Mouse (Mus musculus) lung, embryonic 14.5 days (tissue): ENCODE measurements at regions not wholly inside any gene's neighbourhood (a gene's known extent, or its start where the extent isn't known, plus 50 kb on each side); places are given as distances from the start of the nearest gene placed in this dataset.

ENCODE experiments used
- ATAC-seq: fragments of 200-750 bp; cut with Nextera tagmentation; 2 replicates; pipeline ENCODE4 v1.8.0; 2017; ENCODE audit warnings: mild to moderate bottlenecking, moderate TSS enrichment, moderate library complexity; ENCODE audit not compliant: insufficient read depth
- DNase-seq: peaks from one replicate; pipeline ENCODE4 v3.0.0-alpha.2; 2015
- H3K27ac ChIP-seq: fragments of 300-500 bp; sonication (generic); 2 replicates; pipeline ENCODE4 v1.5.1; 2014; ENCODE audit warnings: low read depth, mild to moderate bottlenecking, moderate library complexity
- H3K27me3 ChIP-seq: fragments of 300-500 bp; sonication (generic); 2 replicates; pipeline ENCODE4 v1.6.1; 2014; ENCODE audit warnings: low read length, control low read depth; ENCODE audit not compliant: insufficient read depth
- H3K36me3 ChIP-seq: fragments of 300-500 bp; sonication (generic); 2 replicates; pipeline ENCODE4 v1.6.1; 2014; ENCODE audit warnings: control low read depth; ENCODE audit not compliant: insufficient read depth
- H3K4me1 ChIP-seq: fragments of 300-500 bp; sonication (generic); 2 replicates; pipeline ENCODE4 v1.6.1; 2014; ENCODE audit warnings: antibody characterized with exemption, control low read depth; ENCODE audit not compliant: insufficient read depth
- H3K4me2 ChIP-seq: fragments of 300-500 bp; sonication (generic); 2 replicates; pipeline ENCODE4 v1.6.1; 2014; ENCODE audit warnings: mild to moderate bottlenecking
- H3K4me3 ChIP-seq: fragments of 300-500 bp; sonication (generic); 2 replicates; pipeline ENCODE4 v1.5.1; 2014; ENCODE audit warnings: low read depth, low read length
- H3K9ac ChIP-seq: fragments of 300-500 bp; sonication (generic); 2 replicates; pipeline ENCODE4 v1.6.1; 2014
- H3K9me3 ChIP-seq: fragments of 300-500 bp; sonication (generic); 2 replicates; pipeline ENCODE4 v1.6.1; 2016; ENCODE audit warnings: low read depth, low read length, control low read depth
- CTCF ChIP-seq: IDR thresholded peaks from 2 replicates; pipeline ENCODE4 v1.5.1; 2016; ENCODE audit warnings: antibody characterized with exemption, low read depth
- WGBS: fragments of 180-500 bp; shearing (Covaris S2); extraction: QIAGEN DNeasy Blood & Tissue Kit; methylation state at CpG from one replicate; pipeline ENCODE4 v1.1.7; 2014; 5-methylcytosine and 5-hydroxymethylcytosine counted together

DNA sequence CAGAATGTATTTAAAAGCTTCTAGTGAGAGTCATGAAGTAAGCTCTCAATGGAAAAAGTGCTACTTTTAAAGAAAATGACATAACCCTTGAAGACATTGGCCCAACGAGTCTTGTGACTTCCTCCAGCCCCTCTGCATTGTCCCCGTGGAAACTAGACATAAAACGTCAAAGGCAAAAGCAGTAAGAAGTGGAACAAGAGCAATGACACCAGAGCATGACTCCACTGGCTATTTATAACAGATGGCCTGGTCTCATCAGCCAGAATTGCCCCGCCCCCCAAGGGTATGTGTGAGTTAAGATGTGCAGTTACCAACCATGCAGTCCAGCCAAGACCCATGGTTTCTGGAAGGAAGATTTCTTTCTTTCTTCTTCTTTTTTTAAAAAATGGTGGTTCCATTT, 161.6 kb upstream of the Igf1 start:
- H3K36me3 ChIP-seq: no peaks in the 10 kb centered on the region
- no peak for TF ChIP-seq CTCF

DNA sequence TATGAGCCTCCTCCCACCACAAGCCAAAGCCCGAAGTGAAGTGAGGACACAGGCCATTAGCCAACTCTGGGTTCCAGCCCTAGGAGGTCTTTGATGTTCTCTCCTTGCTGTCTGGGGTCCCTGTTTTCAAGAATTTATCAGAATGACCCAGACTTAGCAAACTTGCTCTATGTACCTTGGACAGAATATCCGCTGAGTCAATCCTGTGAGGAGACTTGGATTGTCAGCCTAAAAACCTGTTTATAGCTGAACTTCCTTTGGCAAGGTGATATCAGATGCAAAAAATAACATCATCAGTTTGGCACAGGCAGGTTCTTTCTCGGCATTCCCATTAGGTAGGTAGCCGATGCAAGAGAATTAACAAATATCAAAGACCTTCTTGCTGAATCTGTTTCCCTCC, 146.9 kb upstream of the Igf1 start:
- ATAC-seq: no peak

More for the DNA sequence above, 161.6 kb upstream of the Igf1 start:
- WGBS: 63% methylated on average over 4 of the region's 4 CpGs
- H3K27ac ChIP-seq: no peak overlapping the region
- H3K4me2 ChIP-seq: no peak overlapping the region
- no peak for ATAC-seq
- H3K27me3 ChIP-seq: no peaks in the 10 kb centered on the region
- no peaks in the 10 kb centered on the region for H3K9me3 ChIP-seq
- no peak overlapping the region for H3K9ac ChIP-seq
- no peak overlapping the region for H3K4me3 ChIP-seq
- H3K4me1 ChIP-seq: no peaks in the 10 kb centered on the region
- no peak for DNase-seq

DNA sequence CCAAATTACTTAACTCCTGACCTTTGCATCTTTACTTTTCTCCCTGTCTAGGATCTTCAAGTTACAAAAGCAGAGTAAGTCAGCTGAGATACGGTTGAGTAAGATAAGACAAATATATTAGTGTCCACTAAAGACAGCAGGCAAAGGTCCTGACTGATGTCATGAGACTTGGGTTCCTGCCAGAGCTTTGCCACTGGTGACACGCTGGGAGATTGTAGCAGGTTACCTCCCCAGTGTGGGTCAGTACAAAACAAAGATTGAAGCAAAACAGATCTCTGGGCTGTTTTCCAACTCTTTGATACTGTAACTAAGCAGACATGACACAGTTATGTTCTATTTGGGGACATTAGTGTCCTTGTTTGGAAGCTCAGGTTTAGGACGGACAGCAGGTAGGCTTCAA, 146.3 kb upstream of the Igf1 start:
- no peak overlapping the region for H3K4me3 ChIP-seq
- no peak overlapping the region for H3K9ac ChIP-seq
- H3K36me3 ChIP-seq: no peaks in the 10 kb centered on the region
- no peak for ATAC-seq
- TF ChIP-seq CTCF: no peak
- H3K27me3 ChIP-seq: no peaks in the 10 kb centered on the region
- no peak overlapping the region for H3K27ac ChIP-seq
- no peak for DNase-seq
- WGBS: 32% methylated on average over 3 of the region's 3 CpGs
- H3K4me2 ChIP-seq: no peak overlapping the region
- H3K4me1 ChIP-seq: no peaks in the 10 kb centered on the region; the same call in 1 of the 2 replicates
- no peaks in the 10 kb centered on the region for H3K9me3 ChIP-seq

More for the DNA sequence above, 146.9 kb upstream of the Igf1 start:
- Histone ChIP-seq H3K4me3 (no peak overlapping the region), H3K27ac (no peak overlapping the region), H3K9me3 (no peaks in the 10 kb centered on the region), H3K4me2 (no peak overlapping the region), H3K36me3 (no peaks in the 10 kb centered on the region), H3K27me3 (no peaks in the 10 kb centered on the region), H3K9ac (no peak overlapping the region), H3K4me1 (no peaks in the 10 kb centered on the region; the same call in 1 of the 2 replicates)
- DNase-seq: no peak
- 79% methylated on average over 4 of the region's 4 CpGs for WGBS
- no peak for TF ChIP-seq CTCF

DNA sequence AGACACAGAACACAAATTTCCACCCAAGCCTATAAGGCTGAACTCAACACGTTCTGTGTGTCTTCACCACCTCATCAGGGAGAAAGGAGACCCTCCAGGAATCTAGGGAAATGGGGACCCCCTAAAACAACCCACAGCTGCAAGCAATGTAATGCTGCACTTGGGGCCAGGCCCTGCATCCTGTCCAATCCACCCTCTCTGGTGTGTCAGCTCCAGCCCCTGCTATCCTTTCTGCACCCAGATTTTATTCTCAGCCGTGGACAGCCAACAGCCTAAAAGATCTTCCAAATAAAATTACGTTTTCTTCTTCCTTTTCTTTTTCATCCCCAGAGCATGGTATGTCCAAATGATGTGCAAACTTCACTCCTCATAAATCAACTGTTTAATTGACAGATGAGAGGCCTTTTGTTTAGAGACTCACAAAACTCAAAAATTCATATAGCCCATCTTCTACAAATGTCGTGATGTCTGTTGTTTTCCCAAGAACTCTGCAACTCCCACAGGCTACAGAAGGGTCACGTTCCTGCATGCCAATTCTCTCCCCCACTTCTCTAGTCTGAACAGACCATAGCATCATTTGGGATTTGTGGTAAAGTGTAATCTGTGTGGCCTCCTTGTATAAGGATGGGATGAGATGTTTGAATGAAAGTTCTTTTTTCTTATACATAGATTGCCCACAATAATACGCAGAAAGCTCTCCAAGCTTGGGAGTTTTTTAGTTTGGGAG, 142.0 kb upstream of the Igf1 start:
- no peak overlapping the region for H3K4me2 ChIP-seq
- H3K4me1 ChIP-seq: no peaks in the 10 kb centered on the region; the same call in 1 of the 2 replicates
- 42% methylated on average over 6 of the region's 6 CpGs for WGBS
- no peaks in the 10 kb centered on the region for H3K36me3 ChIP-seq
- TF ChIP-seq CTCF: no peak
- no peak overlapping the region for H3K9ac ChIP-seq
- H3K4me3 ChIP-seq: no peak overlapping the region
- peak; percentile 66 for DNase-seq
- no peaks in the 10 kb centered on the region for H3K9me3 ChIP-seq
- peak; percentile 82 for ATAC-seq
- H3K27ac ChIP-seq: no peak overlapping the region
- no peaks in the 10 kb centered on the region for H3K27me3 ChIP-seq

DNA sequence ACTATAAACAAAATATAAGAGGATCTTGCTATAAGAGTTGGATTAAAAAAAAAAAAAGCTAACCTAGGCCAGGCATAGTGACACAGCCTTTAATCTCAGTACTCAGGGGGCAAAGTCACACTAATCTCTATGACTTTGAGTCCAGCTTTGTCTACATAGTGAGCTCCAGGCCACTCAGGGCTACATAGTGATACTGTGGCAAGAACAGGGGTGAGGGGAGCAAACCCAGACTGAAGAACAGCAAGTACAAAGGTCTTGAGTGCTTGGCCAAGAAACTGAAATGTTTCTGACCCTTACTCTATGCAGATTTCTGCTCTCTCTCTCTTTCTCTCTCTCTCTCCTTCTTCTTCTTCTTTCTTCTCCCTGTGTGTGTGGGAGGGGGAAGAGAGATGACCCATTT, 140.9 kb upstream of the Igf1 start:
- no peak overlapping the region for H3K9ac ChIP-seq
- TF ChIP-seq CTCF: no peak
- DNase-seq: no peak
- H3K27me3 ChIP-seq: no peaks in the 10 kb centered on the region
- H3K27ac ChIP-seq: no peak overlapping the region
- no peak overlapping the region for H3K4me3 ChIP-seq
- no peaks in the 10 kb centered on the region; the same call in 1 of the 2 replicates for H3K4me1 ChIP-seq
- H3K9me3 ChIP-seq: no peaks in the 10 kb centered on the region
- no peaks in the 10 kb centered on the region for H3K36me3 ChIP-seq
- no peak overlapping the region for H3K4me2 ChIP-seq
- ATAC-seq: no peak

DNA sequence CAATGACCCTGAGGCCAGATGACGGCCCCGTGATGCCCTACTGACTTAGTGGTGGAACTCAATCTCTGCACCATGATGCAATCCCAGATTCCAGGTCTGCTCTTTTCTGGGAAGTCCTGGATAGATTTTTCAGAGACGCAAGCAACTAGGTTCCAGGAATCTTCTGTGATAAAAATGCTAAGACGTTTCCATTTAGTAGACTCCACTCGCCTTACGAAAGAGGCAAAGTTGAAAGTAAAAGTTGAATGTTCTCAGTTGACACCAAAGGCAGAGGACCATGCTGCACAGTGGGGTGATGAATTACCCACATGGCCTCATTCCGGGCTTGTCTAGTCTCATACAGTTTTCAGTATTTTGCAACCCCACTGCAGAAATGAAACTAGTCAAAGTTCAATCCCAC, 139.6 kb upstream of the Igf1 start:
- Histone ChIP-seq H3K4me3 (no peak overlapping the region), H3K9me3 (no peaks in the 10 kb centered on the region), H3K4me1 (no peaks in the 10 kb centered on the region; the same call in 1 of the 2 replicates), H3K36me3 (no peaks in the 10 kb centered on the region), H3K27me3 (no peaks in the 10 kb centered on the region), H3K9ac (no peak overlapping the region), H3K27ac (no peak overlapping the region), H3K4me2 (no peak overlapping the region)
- no peak for ATAC-seq
- DNase-seq: no peak
- WGBS: 77% methylated on average over 7 of the region's 7 CpGs
- no peak for TF ChIP-seq CTCF

DNA sequence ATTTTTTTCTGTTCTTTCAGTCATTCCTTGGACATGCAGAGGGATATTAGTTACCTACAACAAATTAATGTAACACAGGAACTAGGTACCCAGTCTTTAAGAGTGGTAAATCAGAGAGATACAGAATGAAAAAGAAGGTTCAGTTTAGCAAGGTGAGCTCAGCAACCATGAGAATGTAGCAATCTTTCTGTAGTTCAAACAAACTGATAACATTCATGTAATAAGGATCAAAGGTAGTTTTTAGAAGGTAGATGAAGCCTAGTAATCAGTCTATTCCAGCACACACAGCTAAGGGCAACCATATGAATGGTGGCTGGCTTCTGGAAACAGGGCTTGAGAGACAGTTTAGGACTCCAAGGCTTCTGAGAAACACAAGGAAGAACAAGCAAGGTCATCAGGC, 138.1 kb upstream of the Igf1 start:
- no peak for TF ChIP-seq CTCF
- no peaks in the 10 kb centered on the region for H3K36me3 ChIP-seq
- no peaks in the 10 kb centered on the region; the same call in 1 of the 2 replicates for H3K4me1 ChIP-seq
- no peaks in the 10 kb centered on the region for H3K9me3 ChIP-seq
- H3K4me3 ChIP-seq: no peak overlapping the region
- no peaks in the 10 kb centered on the region for H3K27me3 ChIP-seq
- H3K27ac ChIP-seq: no peak overlapping the region
- H3K4me2 ChIP-seq: no peak overlapping the region
- no peak overlapping the region for H3K9ac ChIP-seq
- ATAC-seq (no peak), DNase-seq (no peak)
